Mouse (Mus musculus): ENCODE measurements around the gene Proca1. TPM values are rescaled to one million over a fixed set of nuclear protein-coding genes. Genes with fewer than 3 reads are reported as not detected.

Proca1 gene
- total RNA-seq, 2 experiments from 2014 or later, result 3.7 to 5.5 TPM

GRCm38 (mm10) chr11:78160675-78161074 lies 32.5 kb upstream of the Proca1 start:
- TF ChIP-seq CTCF (conservative IDR thresholded peaks at IDR 0.05), result no peak
- no peak overlapping the region for H3K4me3 ChIP-seq
- H3K27ac ChIP-seq, result no peak overlapping the region
- no peak for DNase-seq (ENCODE audit: low spot score in 2 of 2)

GRCm38 (mm10) chr11:78161169-78161568 lies 32.0 kb upstream of the Proca1 start:
- DNase-seq (ENCODE audit: low spot score in 2 of 2), result no peak
- Histone ChIP-seq H3K27ac (0 out of 2 replicates have a peak overlapping the region, but pooled peaks have one; percentile 10), H3K4me3 (no peak overlapping the region)
- no peak for TF ChIP-seq CTCF (conservative IDR thresholded peaks at IDR 0.05)

- peak in 1 of 2 experiments; percentile 45 for DNase-seq (ENCODE audit: low spot score in 2 of 2)
- H3K4me3 ChIP-seq, result no peak overlapping the region
- H3K27ac ChIP-seq, result peak overlapping the region; percentile 91; the same call in 1 of the 2 replicates
- no peak for TF ChIP-seq CTCF (conservative IDR thresholded peaks at IDR 0.05)
Observed at GRCm38 (mm10) chr11:78161968-78162367, 31.2 kb upstream of the Proca1 start.

- TF ChIP-seq CTCF (conservative IDR thresholded peaks at IDR 0.05), result no peak
- H3K27ac ChIP-seq, result peak overlapping the region; percentile 91; the same call in 1 of the 2 replicates
- no peak overlapping the region; the same call in 1 of the 2 replicates for H3K4me3 ChIP-seq
- DNase-seq (ENCODE audit: low spot score in 2 of 2), result no peak
Observed at GRCm38 (mm10) chr11:78162504-78162903, 30.7 kb upstream of the Proca1 start.

GRCm38 (mm10) chr11:78163045-78163444 lies 30.1 kb upstream of the Proca1 start:
- no peak for TF ChIP-seq CTCF (conservative IDR thresholded peaks at IDR 0.05)
- no peak for DNase-seq (ENCODE audit: low spot score in 2 of 2)
- H3K27ac ChIP-seq, result peak overlapping the region; percentile 91; the same call in 1 of the 2 replicates
- H3K4me3 ChIP-seq, result peak overlapping the region; percentile 6; the same call in 1 of the 2 replicates

- no peak for DNase-seq (ENCODE audit: low spot score in 2 of 2)
- peak overlapping the region; percentile 91 for H3K27ac ChIP-seq
- peak overlapping the region; percentile 89 for H3K4me3 ChIP-seq
- no peak for TF ChIP-seq CTCF (conservative IDR thresholded peaks at IDR 0.05)
Observed at GRCm38 (mm10) chr11:78163681-78164603, 29.2 kb upstream of the Proca1 start.

GRCm38 (mm10) chr11:78164604-78164923 lies 28.6 kb upstream of the Proca1 start:
- peak overlapping the region; percentile 89 for H3K4me3 ChIP-seq

GRCm38 (mm10) chr11:78164924-78165760 lies 28.1 kb upstream of the Proca1 start, which contains the start of gene Traf4:
Gene Traf4, minus strand, starts transcription at chr11:78165589.
- H3K27ac ChIP-seq, result peak within 1 kb of the TSS; percentile 91
- peak; percentile 40 for TF ChIP-seq CTCF (conservative IDR thresholded peaks at IDR 0.05)
- DNase-seq (ENCODE audit: low spot score in 2 of 2), result peak; percentile 67 to 70
- H3K4me3 ChIP-seq, result peak within 1 kb of the TSS; percentile 89

More at GRCm38 (mm10) chr11:78164604-78164923, 28.6 kb upstream of the Proca1 start:
- TF ChIP-seq CTCF (conservative IDR thresholded peaks at IDR 0.05), result no peak
- no peak for DNase-seq (ENCODE audit: low spot score in 2 of 2)
- H3K27ac ChIP-seq, result peak overlapping the region; percentile 91

- H3K27ac ChIP-seq, result peak overlapping the region; percentile 80
- H3K4me3 ChIP-seq, result peak overlapping the region; percentile 89
- TF ChIP-seq CTCF (conservative IDR thresholded peaks at IDR 0.05), result no peak
- no peak for DNase-seq (ENCODE audit: low spot score in 2 of 2)
Observed at GRCm38 (mm10) chr11:78165761-78166109, 27.5 kb upstream of the Proca1 start.

GRCm38 (mm10) chr11:78166161-78166560 lies 27.0 kb upstream of the Proca1 start:
- no peak for DNase-seq (ENCODE audit: low spot score in 2 of 2)
- no peak for TF ChIP-seq CTCF (conservative IDR thresholded peaks at IDR 0.05)
- Histone ChIP-seq H3K4me3 (peak overlapping the region; percentile 89), H3K27ac (peak overlapping the region; percentile 80)

- no peak for DNase-seq (ENCODE audit: low spot score in 2 of 2)
- H3K27ac ChIP-seq, result no peak overlapping the region
- no peak for TF ChIP-seq CTCF (conservative IDR thresholded peaks at IDR 0.05)
- no peak overlapping the region for H3K4me3 ChIP-seq
Observed at GRCm38 (mm10) chr11:78166640-78167039, 26.6 kb upstream of the Proca1 start.

- no peak for DNase-seq (ENCODE audit: low spot score in 2 of 2)
- no peak overlapping the region for H3K4me3 ChIP-seq
- no peak for TF ChIP-seq CTCF (conservative IDR thresholded peaks at IDR 0.05)
- H3K27ac ChIP-seq, result no peak overlapping the region
Observed at GRCm38 (mm10) chr11:78167257-78167959, 25.8 kb upstream of the Proca1 start.

Data from layer of hippocampus, adult 2 months (tissue).